Mouse (Mus musculus) kidney, embryonic 14.5 days (tissue): ENCODE measurements around the gene Myrf. TPM values are rescaled to one million over a fixed set of nuclear protein-coding genes. Genes with fewer than 3 reads are reported as not detected.

Experiments
- ATAC-seq: fragments of 200-750 bp; cut with Nextera tagmentation; 2 replicates; pipeline ENCODE4 v1.8.0; 2017; ENCODE audit warnings: moderate number of reproducible peaks, mild to moderate bottlenecking, moderate TSS enrichment, moderate library complexity; ENCODE audit not compliant: low FRiP score, low TSS enrichment
- H3K27ac ChIP-seq: fragments of 300-500 bp; sonication (generic); 2 replicates; pipeline ENCODE4 v1.5.1; 2014; ENCODE audit warnings: low read depth, mild to moderate bottlenecking, low read length, moderate library complexity, mixed read lengths
- H3K27me3 ChIP-seq: fragments of 300-500 bp; sonication (generic); 2 replicates; pipeline ENCODE4 v1.6.1; 2014; ENCODE audit warnings: mild to moderate bottlenecking, low read length; ENCODE audit not compliant: control insufficient read depth, insufficient read depth
- H3K36me3 ChIP-seq: fragments of 300-500 bp; sonication (generic); 2 replicates; pipeline ENCODE4 v1.6.1; 2014; ENCODE audit warnings: low read length, mixed read lengths; ENCODE audit not compliant: control insufficient read depth, insufficient read depth
- H3K4me1 ChIP-seq: fragments of 300-500 bp; sonication (generic); 2 replicates; pipeline ENCODE4 v1.6.1; 2014; ENCODE audit warnings: low read length, mixed read lengths; ENCODE audit not compliant: control insufficient read depth, insufficient read depth
- H3K4me2 ChIP-seq: fragments of 300-500 bp; sonication (generic); replicated peaks from 2 replicates; pipeline ENCODE4 v1.6.1; 2014; ENCODE audit warnings: low read depth, mild to moderate bottlenecking, low read length
- H3K4me3 ChIP-seq: fragments of 300-500 bp; sonication (generic); 2 replicates; pipeline ENCODE4 v1.5.1; 2014; ENCODE audit warnings: mild to moderate bottlenecking, low read length
- H3K9ac ChIP-seq: fragments of 300-500 bp; sonication (generic); 2 replicates; pipeline ENCODE4 v1.6.1; 2014; ENCODE audit warnings: low read depth, mild to moderate bottlenecking, low read length, moderate library complexity
- H3K9me3 ChIP-seq: fragments of 300-500 bp; sonication (generic); 2 replicates; pipeline ENCODE4 v1.6.1; 2016; ENCODE audit warnings: low read length; ENCODE audit not compliant: control insufficient read depth
- WGBS: fragments of 180-500 bp; shearing (Covaris S2); extraction: QIAGEN DNeasy Blood & Tissue Kit; methylation state at CpG from one replicate; pipeline ENCODE4 v1.1.7; 2014; 5-methylcytosine and 5-hydroxymethylcytosine counted together
- polyA plus RNA-seq: library from polyadenylated mRNA; unstranded; fragments of >200 nt; fragmentation: Nextera tagmentation; extraction: Ambion mirVana; gene quantifications from 2 replicates; pipeline ENCODE4 v1.2.1, GENCODE M21; 2014

Gene Myrf
- polyA plus RNA-seq, 1 experiment from 2014 or later: 6.4 TPM

DNA sequence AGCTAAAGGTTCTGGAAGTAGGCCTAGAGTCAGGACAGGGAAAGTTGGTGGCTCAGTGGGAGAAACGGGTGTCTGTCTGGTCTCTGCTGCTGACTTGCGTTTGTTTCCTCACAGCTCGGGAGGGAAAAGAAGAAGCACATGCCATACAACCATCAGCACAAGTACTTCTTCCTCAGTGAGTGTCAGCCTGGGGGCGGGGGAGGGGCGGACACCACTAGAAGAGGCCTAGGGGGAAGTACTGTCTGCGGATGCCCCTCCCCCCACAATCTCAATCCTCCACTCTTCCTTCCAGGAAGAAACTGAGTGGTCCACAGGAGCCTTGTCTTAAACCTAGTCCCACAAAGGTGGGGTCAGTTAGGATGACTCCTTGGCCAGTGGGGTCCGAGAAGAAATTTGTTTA, 49.2 kb downstream of the Myrf start:
- H3K36me3 ChIP-seq: peaks cover 93% of the 10 kb centered on the region
- H3K4me2 ChIP-seq: no peak overlapping the region
- no peak for ATAC-seq
- 69% methylated on average over 7 of the region's 7 CpGs for WGBS
- H3K27ac ChIP-seq: no peak overlapping the region
- no peak overlapping the region for H3K9ac ChIP-seq
- H3K4me3 ChIP-seq: no peak overlapping the region
- H3K27me3 ChIP-seq: no peaks in the 10 kb centered on the region
- H3K4me1 ChIP-seq: no peaks in the 10 kb centered on the region
- no peaks in the 10 kb centered on the region for H3K9me3 ChIP-seq

DNA sequence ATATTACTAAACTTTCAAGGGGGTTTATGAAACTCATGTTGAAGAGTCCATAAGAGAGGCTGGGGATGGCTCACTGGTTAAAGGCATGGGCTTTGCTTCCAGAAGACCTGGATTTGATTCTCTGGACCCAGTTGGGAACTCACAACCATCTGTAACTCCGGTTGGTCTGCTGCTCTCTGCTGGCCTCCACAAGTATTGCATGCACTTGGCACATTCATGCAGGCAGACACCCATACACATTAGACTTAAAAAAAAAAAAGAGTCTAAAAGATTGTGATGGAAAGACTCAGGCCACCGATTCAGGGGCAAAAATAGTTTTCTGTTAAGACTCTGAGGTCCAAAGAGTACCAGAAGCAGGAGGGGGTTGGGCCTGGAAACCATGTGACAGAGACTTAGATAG, 49.8 kb downstream of the Myrf start:
- WGBS: 52% methylated on average over 2 of the region's 2 CpGs
- H3K36me3 ChIP-seq: peaks cover 93% of the 10 kb centered on the region
- no peaks in the 10 kb centered on the region for H3K4me1 ChIP-seq
- no peak overlapping the region for H3K4me3 ChIP-seq
- no peak overlapping the region for H3K4me2 ChIP-seq
- no peak overlapping the region for H3K9ac ChIP-seq
- ATAC-seq: no peak
- no peaks in the 10 kb centered on the region for H3K9me3 ChIP-seq
- H3K27me3 ChIP-seq: no peaks in the 10 kb centered on the region
- no peak overlapping the region for H3K27ac ChIP-seq

GRCm38 (mm10) chr19:10189940-10190339, 50.6 kb downstream of the Myrf start:
- no peak for ATAC-seq
- H3K4me3 ChIP-seq: no peak overlapping the region

DNA sequence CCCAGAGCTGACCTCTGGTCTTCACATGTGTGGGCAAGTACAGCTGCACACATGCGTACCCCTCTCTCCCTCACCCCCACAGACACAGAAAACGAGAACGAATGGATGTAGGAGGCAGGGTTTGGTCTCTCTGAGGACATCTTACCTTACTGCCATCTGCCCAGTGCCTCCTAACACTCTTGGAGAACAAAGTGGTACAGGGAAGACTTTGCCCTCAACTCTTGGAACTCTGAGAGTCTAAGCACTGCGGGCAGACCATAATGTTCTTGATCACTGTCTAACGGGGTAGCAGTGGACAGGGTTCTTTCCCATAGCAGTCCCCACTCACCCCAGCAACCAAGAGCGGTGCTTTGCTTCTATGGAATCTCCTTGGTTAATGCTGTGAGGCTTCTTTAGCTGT, 51.5 kb downstream of the Myrf start:
- H3K9ac ChIP-seq: no peak overlapping the region
- WGBS: 94% methylated on average over 6 of the region's 6 CpGs
- H3K9me3 ChIP-seq: no peaks in the 10 kb centered on the region
- peaks cover 8% of the 10 kb centered on the region for H3K4me1 ChIP-seq
- peaks cover 85% of the 10 kb centered on the region for H3K36me3 ChIP-seq
- no peak overlapping the region for H3K4me2 ChIP-seq
- H3K27ac ChIP-seq: no peak overlapping the region
- no peaks in the 10 kb centered on the region for H3K27me3 ChIP-seq
- no peak for ATAC-seq
- H3K4me3 ChIP-seq: no peak overlapping the region

More at GRCm38 (mm10) chr19:10189940-10190339, 50.6 kb downstream of the Myrf start:
- no peak overlapping the region for H3K27ac ChIP-seq
- H3K4me2 ChIP-seq: no peak overlapping the region
- H3K9ac ChIP-seq: no peak overlapping the region
- 92% methylated on average over 8 of the region's 8 CpGs for WGBS
- H3K4me1 ChIP-seq: no peaks in the 10 kb centered on the region
- no peaks in the 10 kb centered on the region for H3K9me3 ChIP-seq
- H3K27me3 ChIP-seq: no peaks in the 10 kb centered on the region
- H3K36me3 ChIP-seq: peaks cover 94% of the 10 kb centered on the region

DNA sequence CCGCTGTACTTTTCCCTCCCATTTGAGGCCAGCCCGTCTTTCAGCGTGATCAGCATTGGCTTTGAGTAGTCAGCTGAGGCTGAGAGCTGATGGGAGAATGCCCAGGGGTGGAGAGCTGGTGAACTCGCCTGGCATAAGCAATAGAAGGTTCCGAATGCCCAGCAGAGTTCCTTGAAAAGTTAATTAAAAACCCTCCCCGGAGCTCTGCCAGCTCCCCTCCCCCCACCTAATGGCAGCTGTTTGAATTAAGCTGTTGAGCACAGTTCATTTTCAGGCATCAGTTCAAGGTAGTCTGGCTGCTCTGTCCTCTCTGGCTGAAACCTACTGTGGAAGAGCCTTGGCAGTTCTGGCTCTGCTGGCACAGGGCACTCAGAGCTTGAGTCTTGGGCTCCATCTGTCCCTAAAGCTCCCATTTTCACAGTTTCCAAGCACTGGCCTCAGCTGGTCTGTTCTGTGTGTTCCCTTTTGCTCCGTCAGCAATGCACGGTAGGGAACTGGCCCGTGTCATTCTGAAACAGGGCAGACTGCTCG, 52.2 kb downstream of the Myrf start:
- WGBS: 87% methylated on average over 10 of the region's 10 CpGs
- H3K27ac ChIP-seq: no peak overlapping the region
- peaks cover 78% of the 10 kb centered on the region for H3K36me3 ChIP-seq
- no peak for ATAC-seq
- no peak overlapping the region for H3K4me2 ChIP-seq
- no peaks in the 10 kb centered on the region for H3K27me3 ChIP-seq
- no peak overlapping the region for H3K9ac ChIP-seq
- peaks cover 8% of the 10 kb centered on the region for H3K4me1 ChIP-seq
- no peaks in the 10 kb centered on the region for H3K9me3 ChIP-seq
- no peak overlapping the region for H3K4me3 ChIP-seq

- Histone ChIP-seq H3K9me3 (no peaks in the 10 kb centered on the region), H3K36me3 (peaks cover 60% of the 10 kb centered on the region), H3K27me3 (no peaks in the 10 kb centered on the region), H3K27ac (no peak overlapping the region), H3K4me1 (peaks cover 8% of the 10 kb centered on the region), H3K4me2 (no peak overlapping the region), H3K9ac (no peak overlapping the region), H3K4me3 (no peak overlapping the region)
- ATAC-seq: no peak
- 95% methylated on average over 8 of the region's 8 CpGs for WGBS
These were observed 54.0 kb downstream of the Myrf start for GRCm38 (mm10) chr19:10186569-10186968.

DNA sequence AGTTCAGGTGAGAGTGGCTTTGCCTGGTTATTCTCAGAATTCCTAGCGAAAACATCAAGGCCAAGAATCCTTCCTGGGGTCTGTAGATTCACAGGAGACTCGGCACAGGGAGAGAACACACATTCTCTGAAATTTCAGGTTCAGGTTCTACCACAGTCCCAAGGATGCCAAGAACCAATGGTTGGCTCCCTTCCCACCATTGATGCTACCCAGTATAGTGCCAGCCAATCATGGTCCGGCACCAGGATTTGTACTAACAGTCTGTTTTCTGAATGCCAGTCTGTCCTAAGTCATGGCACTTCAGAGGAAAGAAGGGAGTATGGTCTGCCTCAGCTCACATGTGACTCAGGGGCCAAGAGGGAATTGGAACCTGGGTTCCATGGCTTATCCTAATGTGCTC, 54.7 kb downstream of the Myrf start:
- H3K4me2 ChIP-seq: no peak overlapping the region
- H3K27ac ChIP-seq: no peak overlapping the region
- H3K4me3 ChIP-seq: no peak overlapping the region
- no peaks in the 10 kb centered on the region for H3K9me3 ChIP-seq
- H3K36me3 ChIP-seq: peaks cover 53% of the 10 kb centered on the region
- no peak overlapping the region for H3K9ac ChIP-seq
- WGBS: 95% methylated on average over 3 of the region's 3 CpGs
- H3K27me3 ChIP-seq: no peaks in the 10 kb centered on the region
- ATAC-seq: no peak
- H3K4me1 ChIP-seq: peaks cover 8% of the 10 kb centered on the region

DNA sequence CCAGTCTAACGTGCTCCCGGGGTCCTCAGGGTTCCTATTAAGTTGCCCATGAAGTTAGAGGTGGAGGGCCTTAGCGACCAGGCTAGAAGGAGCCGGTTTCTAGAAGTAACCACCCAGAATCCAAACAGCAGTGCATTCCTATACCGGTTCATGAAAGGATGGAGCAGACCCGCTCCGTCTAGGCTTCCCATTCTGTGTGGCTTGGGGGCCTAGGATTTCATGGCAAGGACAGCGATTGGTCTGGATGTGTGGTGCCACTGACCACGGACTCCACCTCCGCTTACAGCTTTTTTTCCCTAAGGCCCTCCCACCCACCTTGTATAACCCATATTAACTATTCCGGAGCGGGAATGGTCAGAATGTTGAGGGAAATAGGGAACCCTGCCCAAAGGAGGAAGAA, 56.5 kb downstream of the Myrf start:
- peaks cover 38% of the 10 kb centered on the region for H3K36me3 ChIP-seq
- H3K9me3 ChIP-seq: no peaks in the 10 kb centered on the region
- ATAC-seq: peak; percentile 24
- H3K4me2 ChIP-seq: peak overlapping the region; percentile 77
- peak overlapping the region; percentile 69 for H3K4me3 ChIP-seq
- H3K27ac ChIP-seq: no peak overlapping the region; the same call in 1 of the 2 replicates
- H3K9ac ChIP-seq: peak overlapping the region; percentile 77
- H3K4me1 ChIP-seq: peaks cover 8% of the 10 kb centered on the region
- no peaks in the 10 kb centered on the region for H3K27me3 ChIP-seq
- 5% methylated on average over 12 of the region's 12 CpGs for WGBS

DNA sequence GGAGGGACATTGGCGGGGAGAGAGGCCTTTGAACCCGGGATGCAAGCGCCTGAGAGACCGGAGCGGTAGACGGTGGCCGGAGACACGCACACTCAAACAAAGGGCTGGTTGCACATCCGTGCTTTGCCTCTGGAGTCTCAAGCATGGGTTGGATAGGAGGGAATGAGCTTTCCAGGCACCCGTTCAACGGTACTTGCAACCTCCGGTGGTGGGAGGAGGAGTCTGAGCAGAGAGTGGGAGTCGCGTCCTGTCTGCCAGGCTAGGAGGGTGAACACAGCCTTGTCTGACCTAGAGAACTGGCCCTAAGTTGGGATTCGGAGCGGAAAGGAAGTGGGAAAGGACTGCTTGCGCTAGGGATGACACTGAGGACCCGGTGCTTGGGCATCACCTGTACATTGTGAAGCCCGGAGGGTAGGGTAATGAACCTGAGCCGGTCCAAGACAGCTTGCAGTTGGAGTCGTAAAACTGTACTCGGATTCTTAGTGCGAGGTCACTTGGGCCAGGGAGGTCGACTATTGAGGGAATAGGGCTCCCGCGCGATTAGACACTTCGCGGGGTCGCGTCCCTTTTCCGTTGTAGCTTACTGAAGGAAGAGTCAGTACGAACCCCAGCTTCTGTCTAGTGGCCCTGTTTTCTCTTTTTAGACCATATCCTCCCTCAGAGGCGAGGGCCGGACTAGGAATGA, 57.1 kb downstream of the Myrf start:
- Histone ChIP-seq H3K4me1 (peaks cover 8% of the 10 kb centered on the region), H3K27me3 (no peaks in the 10 kb centered on the region), H3K9ac (peak overlapping the region; percentile 77), H3K36me3 (peaks cover 32% of the 10 kb centered on the region), H3K27ac (peak overlapping the region; percentile 84), H3K4me2 (peak overlapping the region; percentile 77), H3K4me3 (peak overlapping the region; percentile 69), H3K9me3 (no peaks in the 10 kb centered on the region)
- WGBS: under 1% methylated on average over 35 of the region's 35 CpGs
- peak; percentile 77 for ATAC-seq
